Mouse (Mus musculus) frontal cortex, adult 2 months (tissue): Measurements from ENCODE around the gene Pdcd1lg2. TPM values are rescaled to one million over a fixed set of nuclear protein-coding genes. Genes with fewer than 3 reads are reported as not detected.
"Not testable (repeated sequence)": the region's sequence is repeated elsewhere in the genome, so short reads cannot be mapped to it uniquely, and the experiment has no call there.

Experiments used
- DNase-seq, 2 experiments: peaks; one replicate each; pipeline ENCODE4 v3.0.0; 2022; ENCODE audit warnings: low spot score in 1 of 2; ENCODE audit errors: extremely low spot score in 1 of 2
- polyA plus RNA-seq: library from polyadenylated mRNA; depleted of rRNA; stranded (reverse); fragments of >200 nt; gene quantifications from 2 replicates; pipeline ENCODE4 v1.2.3, GENCODE M21; 2012

Gene Pdcd1lg2
- polyA plus RNA-seq, 1 experiment, result 0.10 TPM

GRCm38 (mm10) chr19:29379839-29380603, 30.7 kb upstream of the Pdcd1lg2 start:
- DNase-seq, result no peak

DNA sequence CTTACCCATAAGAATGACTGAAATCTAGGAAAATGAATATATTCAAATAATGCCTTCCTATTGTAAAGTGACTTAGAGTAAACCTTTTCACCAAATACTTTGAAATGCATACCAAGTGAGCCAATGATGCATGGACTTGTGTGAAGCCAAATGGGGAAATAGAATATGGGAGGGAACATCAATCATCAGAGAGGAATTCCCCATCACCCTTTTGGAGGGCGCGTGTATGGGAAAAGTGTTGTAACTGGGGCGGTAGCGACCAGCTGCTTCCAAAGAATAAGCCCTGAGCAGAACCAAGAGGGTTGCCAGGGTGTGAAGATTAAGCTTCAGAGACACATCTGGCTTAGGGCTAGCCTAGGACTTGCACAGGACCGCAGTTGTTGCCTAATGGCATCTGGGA, 27.4 kb upstream of the Pdcd1lg2 start:
- no peak for DNase-seq

- DNase-seq, result no peak
These were observed 26.3 kb upstream of the Pdcd1lg2 start for GRCm38 (mm10) chr19:29384412-29384811.

DNA sequence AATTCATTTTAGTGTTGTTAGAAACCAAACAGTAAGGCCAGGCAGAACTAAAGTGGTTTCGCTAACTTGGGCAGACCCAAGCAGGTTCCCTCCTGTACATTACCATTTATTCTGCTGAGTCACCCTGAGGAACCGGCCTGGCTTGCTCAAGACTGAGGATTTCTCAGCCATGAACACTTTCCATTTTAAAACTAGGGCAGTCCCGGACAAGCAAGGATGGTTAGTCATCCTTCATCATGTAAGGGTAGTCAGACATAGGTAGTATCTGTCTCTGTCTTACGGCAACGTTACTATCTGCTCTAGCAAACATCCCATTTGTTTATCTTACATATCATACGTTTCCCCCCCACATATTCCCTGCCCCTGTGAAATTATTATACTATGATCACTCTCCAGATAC, 25.7 kb upstream of the Pdcd1lg2 start:
- DNase-seq, result no peak

DNA sequence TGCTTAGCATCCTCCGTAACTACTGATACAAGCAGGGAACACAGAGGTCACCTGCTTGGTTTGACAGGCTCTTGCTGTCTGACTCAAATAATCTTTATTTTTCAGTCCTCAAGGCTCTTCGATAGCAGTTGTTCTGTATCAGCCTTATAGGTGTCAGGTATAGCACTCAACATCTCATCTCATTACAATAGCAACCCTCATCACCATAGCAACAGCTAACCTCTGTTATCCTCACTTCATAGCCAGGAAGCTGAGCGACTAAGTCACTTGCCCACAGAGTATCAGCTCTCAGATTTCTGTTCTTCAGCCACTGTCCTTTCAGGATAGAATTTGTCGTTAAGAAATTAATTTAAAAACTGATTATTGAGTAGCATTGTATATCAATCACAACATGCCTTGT, 24.9 kb upstream of the Pdcd1lg2 start:
- DNase-seq, result no peak

DNA sequence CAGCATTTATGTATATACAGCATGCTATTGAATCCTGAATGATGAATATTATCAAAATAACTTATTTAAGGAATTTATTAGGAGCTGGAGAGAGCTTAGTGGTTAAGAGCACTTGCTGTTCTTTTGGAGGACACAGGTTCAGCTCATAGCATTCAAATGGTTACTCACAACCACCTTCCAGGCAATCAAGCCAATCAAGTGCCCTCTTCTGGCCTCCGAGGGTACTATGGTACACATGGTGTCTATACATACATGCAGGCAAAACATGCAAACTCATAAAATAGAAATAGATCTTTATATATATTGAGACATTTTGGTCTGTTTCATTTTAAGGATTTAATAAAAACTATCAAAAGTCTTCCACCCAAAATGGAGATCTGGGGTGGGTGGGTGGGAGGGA, 21.9 kb upstream of the Pdcd1lg2 start:
- DNase-seq, result no peak

- no peak for DNase-seq
These were observed 20.2 kb upstream of the Pdcd1lg2 start for GRCm38 (mm10) chr19:29390483-29390882.

GRCm38 (mm10) chr19:29391279-29391678, 19.4 kb upstream of the Pdcd1lg2 start:
- no peak for DNase-seq

- DNase-seq, result no peak
These were observed 17.4 kb upstream of the Pdcd1lg2 start for GRCm38 (mm10) chr19:29393333-29393732.

DNA sequence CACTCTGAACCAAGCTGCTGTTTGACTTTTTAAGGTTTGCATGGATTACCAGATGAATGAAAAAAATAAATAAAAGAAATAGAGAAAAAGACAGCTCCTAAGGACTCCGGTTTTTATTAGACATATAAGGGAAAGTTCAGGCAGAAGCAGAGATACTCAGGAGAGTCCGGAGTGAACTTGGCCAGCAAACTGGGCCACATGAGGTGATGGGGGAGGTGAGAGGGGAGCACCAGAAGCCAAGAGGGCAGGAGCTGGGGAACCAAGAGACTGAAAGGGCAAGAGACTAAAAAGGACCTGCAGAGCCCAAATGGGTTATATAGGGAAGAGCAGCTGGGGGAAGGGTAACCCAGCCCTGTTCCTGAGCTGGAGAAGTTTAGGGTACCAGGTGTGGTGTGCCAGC, 16.0 kb upstream of the Pdcd1lg2 start:
- DNase-seq, result no peak

DNA sequence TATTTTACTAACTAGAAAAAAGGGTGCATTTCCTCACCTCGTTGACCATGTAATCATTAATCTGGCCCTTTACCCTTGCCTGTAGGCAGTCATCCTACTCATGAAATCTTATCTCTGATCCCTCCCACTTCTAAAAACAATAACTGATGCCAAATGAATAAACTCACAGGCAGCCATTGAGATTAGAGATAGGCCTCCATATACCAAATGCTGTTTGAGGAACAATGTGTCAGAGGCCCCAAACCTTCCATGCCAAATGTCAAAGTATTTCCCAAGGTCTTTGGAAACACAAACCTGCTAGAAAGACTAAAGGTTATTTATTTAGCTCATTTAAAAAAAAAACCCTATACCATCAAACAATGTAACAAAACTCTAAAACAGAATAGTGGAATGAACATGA, 14.4 kb upstream of the Pdcd1lg2 start:
- no peak for DNase-seq

DNA sequence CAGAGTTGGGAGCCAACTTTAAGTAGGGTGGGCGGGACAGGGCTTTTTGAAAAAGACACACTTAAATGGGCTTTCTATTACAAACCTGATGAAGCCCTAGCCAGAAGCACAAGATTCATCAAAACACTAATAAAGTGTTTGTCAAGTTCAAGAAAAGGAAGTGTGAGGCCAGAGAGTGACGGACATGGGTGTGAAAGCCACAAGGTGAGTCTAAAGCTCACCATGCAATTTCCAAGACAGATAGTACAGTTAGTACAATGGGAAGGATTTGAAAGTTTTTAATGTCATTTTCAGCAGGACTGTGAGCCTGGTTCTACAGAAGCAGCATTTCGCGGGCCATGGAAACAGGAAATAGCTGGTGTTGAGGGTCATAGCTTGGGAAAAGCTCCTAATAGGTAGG, 10.9 kb upstream of the Pdcd1lg2 start:
- no peak for DNase-seq

GRCm38 (mm10) chr19:29400466-29400865, 10.3 kb upstream of the Pdcd1lg2 start:
- no peak for DNase-seq

DNA sequence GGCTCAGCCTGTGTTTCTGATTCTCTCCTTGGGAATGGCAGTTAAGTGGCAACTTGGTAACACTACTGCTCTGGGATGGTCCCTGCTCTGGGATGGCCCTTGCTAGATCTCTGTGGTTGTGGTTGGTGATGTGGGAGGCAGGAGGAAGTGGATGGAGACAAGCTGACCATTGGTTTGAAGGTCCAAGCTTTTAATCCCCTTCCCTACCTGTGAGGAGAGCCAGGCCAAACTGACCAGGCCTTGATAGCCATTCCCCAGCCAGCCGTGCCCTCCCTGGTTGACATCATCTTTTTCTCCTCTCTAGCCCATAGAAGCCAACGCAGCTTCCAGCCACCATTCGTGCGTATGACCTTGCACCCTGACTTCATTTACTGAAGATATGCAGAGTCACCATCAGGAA, 8.1 kb upstream of the Pdcd1lg2 start:
- no peak for DNase-seq

- no peak for DNase-seq
These were observed 7.5 kb upstream of the Pdcd1lg2 start for GRCm38 (mm10) chr19:29403251-29403650.

DNA sequence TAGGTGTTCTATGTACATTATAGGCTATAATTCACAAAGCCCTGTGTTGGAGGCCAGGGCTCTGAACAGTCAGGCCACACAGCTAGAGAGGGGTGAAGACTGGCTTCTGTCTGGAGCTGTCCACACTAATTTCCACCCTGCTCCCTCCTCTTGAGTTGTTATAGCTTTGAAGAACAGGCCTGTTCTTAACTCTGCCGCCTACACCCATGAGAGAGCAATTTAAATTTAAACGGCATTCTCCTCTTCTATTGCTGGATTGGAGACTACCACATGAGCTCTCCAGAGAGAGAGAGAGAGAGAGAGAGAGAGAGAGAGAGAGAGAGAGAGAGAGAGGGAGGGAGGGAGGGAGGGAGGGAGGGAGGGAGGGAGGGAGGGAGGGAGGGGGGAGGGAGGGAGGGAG, 5.3 kb upstream of the Pdcd1lg2 start:
- DNase-seq, result peak in 1 of 2 experiments; percentile 22

DNA sequence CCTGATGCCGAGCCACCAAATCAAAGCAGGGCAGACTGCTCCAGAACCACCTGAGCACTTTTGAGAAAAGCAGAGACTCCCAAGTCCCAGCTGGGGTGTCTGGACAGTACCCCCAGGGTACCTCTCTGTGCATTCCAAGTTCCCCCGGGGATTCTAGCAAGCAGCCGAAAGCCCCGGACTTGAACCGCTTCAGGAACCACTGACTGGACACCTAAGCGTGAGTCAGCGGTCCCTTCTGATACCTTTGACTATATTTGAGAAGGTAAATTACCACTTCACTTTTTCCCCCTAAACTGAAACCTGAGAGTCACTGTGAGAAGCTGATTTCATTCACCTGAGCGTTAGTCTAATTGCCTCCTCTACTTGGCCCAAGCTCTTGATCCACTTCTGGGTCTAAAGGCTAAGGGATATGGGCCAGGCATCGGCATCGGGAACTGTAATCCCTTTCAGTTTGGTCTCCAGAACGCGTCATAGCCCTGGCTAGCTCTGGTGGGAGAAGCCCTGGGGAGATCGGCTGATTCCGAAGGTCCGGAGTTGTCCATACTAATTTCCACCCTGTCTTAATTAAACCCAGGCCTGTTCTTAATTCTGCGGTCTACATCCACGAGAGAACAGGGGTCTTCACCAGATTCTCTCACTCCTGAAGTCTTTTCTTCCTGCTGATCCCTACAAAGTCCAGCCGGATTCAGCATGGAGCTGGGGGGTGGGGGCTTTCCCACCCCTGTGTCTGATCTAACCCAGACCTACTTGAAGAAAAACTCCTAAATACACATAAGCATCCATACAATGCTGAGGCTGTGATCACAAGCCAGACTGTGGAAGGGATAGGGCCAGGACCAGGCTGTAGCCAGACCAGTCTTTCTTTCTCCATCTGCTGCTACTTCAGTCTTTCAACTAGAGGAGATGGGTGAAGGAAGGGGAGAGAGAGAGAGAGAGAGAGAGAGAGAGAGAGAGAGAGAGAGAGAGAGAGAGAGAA, 4.4 kb upstream of the Pdcd1lg2 start:
- DNase-seq, result no peak

DNA sequence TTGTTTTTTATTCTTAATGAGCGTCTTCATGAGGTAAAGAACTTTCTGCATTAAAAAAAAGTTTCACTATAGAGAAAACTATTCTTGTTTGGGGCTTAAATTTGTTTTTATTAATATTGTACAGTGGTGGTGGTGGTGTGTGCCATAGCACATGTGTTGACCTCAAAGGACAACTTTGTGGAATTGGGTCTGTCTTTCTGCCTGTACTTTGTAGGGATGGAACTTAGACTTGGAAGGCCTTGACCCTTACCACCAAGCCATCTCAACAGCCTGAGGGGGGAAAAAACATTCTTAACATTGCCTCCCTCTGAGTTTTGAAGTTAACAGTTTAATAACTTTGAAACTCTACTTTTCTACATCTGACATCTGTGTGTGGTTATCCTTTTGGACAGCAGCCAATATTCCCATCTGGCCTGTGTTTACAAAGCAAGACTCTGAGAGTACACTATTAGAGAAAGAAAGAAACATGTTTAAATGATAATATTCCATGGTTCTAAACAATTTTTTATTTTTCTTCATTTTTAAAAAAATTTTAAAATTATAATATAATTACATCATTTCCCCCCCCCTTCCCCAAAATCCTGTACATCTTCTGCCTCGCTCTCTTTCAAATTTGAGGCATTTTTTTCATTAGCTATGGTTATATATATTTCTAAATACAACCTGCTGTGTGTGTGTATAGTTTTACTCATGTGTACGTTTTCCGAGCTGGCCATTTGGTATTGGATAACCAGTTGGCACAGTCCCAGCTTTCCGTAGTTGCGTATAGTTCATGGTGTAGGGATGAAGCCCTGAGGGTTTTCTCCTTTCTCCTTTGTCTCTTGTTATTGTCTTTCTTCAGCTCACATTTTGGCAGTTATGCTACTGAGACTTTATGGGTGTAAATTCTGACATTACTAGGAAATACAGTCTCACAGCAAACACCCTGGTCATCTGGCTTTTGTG, 2.0 kb downstream of the Pdcd1lg2 start:
- DNase-seq, result peak in 1 of 2 experiments; percentile 27

- DNase-seq, result no peak
These were observed 3.8 kb downstream of the Pdcd1lg2 start for GRCm38 (mm10) chr19:29414513-29414912.

DNA sequence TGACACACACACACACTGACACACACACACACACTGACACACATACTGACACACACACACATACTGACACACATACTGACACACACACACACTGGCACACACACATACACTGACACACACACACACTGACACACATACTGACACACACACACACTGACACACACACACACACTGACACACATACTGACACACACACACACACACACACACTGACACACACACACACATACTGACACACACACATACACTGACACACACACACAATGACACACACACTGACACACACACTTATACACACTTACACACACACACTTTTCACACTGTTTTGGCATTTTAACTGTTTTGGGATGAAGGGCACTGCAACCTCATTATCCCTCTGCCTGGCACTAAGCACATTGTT, 4.2 kb downstream of the Pdcd1lg2 start:
- not testable (repeated sequence) for DNase-seq
